Mouse (Mus musculus): Measurements from ENCODE around the gene Sidt1. TPM values are rescaled to one million over a fixed set of nuclear protein-coding genes. Genes with fewer than 3 reads are reported as not detected.

The Sidt1 gene
- polyA plus RNA-seq, 1 experiment from 2014 or later: 0.42 TPM

- Histone ChIP-seq H3K9me3 (replicated peaks; ENCODE audit: control insufficient read depth, low read length) (no peaks in the 10 kb centered on the region), H3K4me3 (ENCODE audit: low read depth, low read length) (no peak overlapping the region), H3K27ac (replicated peaks; ENCODE audit: low read depth, low read length) (no peak overlapping the region), H3K36me3 (replicated peaks; ENCODE audit: control insufficient read depth, insufficient read depth, low read depth, low read length) (no peaks in the 10 kb centered on the region), H3K27me3 (ENCODE audit: control insufficient read depth, insufficient read depth, low read length) (no peaks in the 10 kb centered on the region), H3K4me2 (ENCODE audit: low read depth, low read length) (no peak overlapping the region), H3K4me1 (ENCODE audit: control insufficient read depth, insufficient read depth, low read length) (no peaks in the 10 kb centered on the region), H3K9ac (replicated peaks; ENCODE audit: low read length) (no peak overlapping the region)
- DNase-seq (ENCODE audit: low spot score) (no peak), ATAC-seq (replicated peaks; ENCODE audit: insufficient number of reproducible peaks, low FRiP score, low TSS enrichment, low read depth) (no peak)
- WGBS: 85% methylated on average over 7 of the region's 7 CpGs
Measured at GRCm38 (mm10) chr16:44233019-44233418, 100.0 kb downstream of the Sidt1 start.

GRCm38 (mm10) chr16:44226706-44227291, 106.2 kb downstream of the Sidt1 start:
- Histone ChIP-seq H3K9ac (replicated peaks; ENCODE audit: low read length) (no peak overlapping the region), H3K27me3 (ENCODE audit: control insufficient read depth, insufficient read depth, low read length) (no peaks in the 10 kb centered on the region), H3K4me3 (ENCODE audit: low read depth, low read length) (no peak overlapping the region), H3K4me2 (ENCODE audit: low read depth, low read length) (no peak overlapping the region), H3K27ac (replicated peaks; ENCODE audit: low read depth, low read length) (no peak overlapping the region), H3K36me3 (replicated peaks; ENCODE audit: control insufficient read depth, insufficient read depth, low read depth, low read length) (no peaks in the 10 kb centered on the region), H3K4me1 (ENCODE audit: control insufficient read depth, insufficient read depth, low read length) (no peaks in the 10 kb centered on the region), H3K9me3 (replicated peaks; ENCODE audit: control insufficient read depth, low read length) (no peaks in the 10 kb centered on the region)
- ATAC-seq (replicated peaks; ENCODE audit: insufficient number of reproducible peaks, low FRiP score, low TSS enrichment, low read depth) (no peak), DNase-seq (ENCODE audit: low spot score) (no peak)
- 93% methylated on average over 13 of the region's 13 CpGs for WGBS

GRCm38 (mm10) chr16:44221463-44221862, 111.5 kb downstream of the Sidt1 start:
- Histone ChIP-seq H3K36me3 (replicated peaks; ENCODE audit: control insufficient read depth, insufficient read depth, low read depth, low read length) (peaks cover 10% of the 10 kb centered on the region), H3K27me3 (ENCODE audit: control insufficient read depth, insufficient read depth, low read length) (no peaks in the 10 kb centered on the region), H3K27ac (replicated peaks; ENCODE audit: low read depth, low read length) (no peak overlapping the region), H3K4me3 (ENCODE audit: low read depth, low read length) (no peak overlapping the region), H3K9me3 (replicated peaks; ENCODE audit: control insufficient read depth, low read length) (no peaks in the 10 kb centered on the region), H3K4me2 (ENCODE audit: low read depth, low read length) (no peak overlapping the region), H3K9ac (replicated peaks; ENCODE audit: low read length) (no peak overlapping the region), H3K4me1 (ENCODE audit: control insufficient read depth, insufficient read depth, low read length) (no peaks in the 10 kb centered on the region)
- DNase-seq (ENCODE audit: low spot score) (no peak), ATAC-seq (replicated peaks; ENCODE audit: insufficient number of reproducible peaks, low FRiP score, low TSS enrichment, low read depth) (no peak)
- WGBS: 86% methylated on average over 6 of the region's 6 CpGs

DNA sequence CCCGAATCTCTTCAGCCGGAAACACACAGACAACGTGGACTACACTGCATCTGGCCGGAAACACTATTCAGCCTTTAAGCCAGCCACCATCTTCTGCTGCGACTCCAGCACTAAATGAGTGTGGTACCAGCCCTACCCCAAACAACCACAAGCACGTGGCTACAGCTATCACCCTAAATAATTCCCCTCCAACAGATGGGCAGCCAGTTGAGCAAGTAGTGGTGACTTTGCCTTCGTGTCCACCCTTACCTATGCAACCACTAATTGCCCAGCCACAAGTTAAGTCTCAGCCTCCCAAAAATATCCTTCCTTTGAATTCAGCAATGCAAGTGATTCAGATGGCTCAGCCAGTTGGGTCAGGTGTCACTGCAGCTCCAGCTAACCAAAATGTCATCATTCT, 116.6 kb downstream of the Sidt1 start:
- DNase-seq (ENCODE audit: low spot score) (no peak), ATAC-seq (replicated peaks; ENCODE audit: insufficient number of reproducible peaks, low FRiP score, low TSS enrichment, low read depth) (no peak)
- Histone ChIP-seq H3K27me3 (ENCODE audit: control insufficient read depth, insufficient read depth, low read length) (no peaks in the 10 kb centered on the region), H3K9me3 (replicated peaks; ENCODE audit: control insufficient read depth, low read length) (no peaks in the 10 kb centered on the region), H3K4me3 (ENCODE audit: low read depth, low read length) (no peak overlapping the region), H3K27ac (replicated peaks; ENCODE audit: low read depth, low read length) (no peak overlapping the region), H3K36me3 (replicated peaks; ENCODE audit: control insufficient read depth, insufficient read depth, low read depth, low read length) (peaks cover 13% of the 10 kb centered on the region), H3K9ac (replicated peaks; ENCODE audit: low read length) (no peak overlapping the region), H3K4me2 (ENCODE audit: low read depth, low read length) (no peak overlapping the region), H3K4me1 (ENCODE audit: control insufficient read depth, insufficient read depth, low read length) (no peaks in the 10 kb centered on the region)
- WGBS: 91% methylated on average over 7 of the region's 7 CpGs

- Histone ChIP-seq H3K4me3 (ENCODE audit: low read depth, low read length) (no peak overlapping the region), H3K27me3 (ENCODE audit: control insufficient read depth, insufficient read depth, low read length) (no peaks in the 10 kb centered on the region), H3K27ac (replicated peaks; ENCODE audit: low read depth, low read length) (no peak overlapping the region), H3K36me3 (replicated peaks; ENCODE audit: control insufficient read depth, insufficient read depth, low read depth, low read length) (peaks cover 10% of the 10 kb centered on the region), H3K4me2 (ENCODE audit: low read depth, low read length) (no peak overlapping the region), H3K4me1 (ENCODE audit: control insufficient read depth, insufficient read depth, low read length) (no peaks in the 10 kb centered on the region), H3K9me3 (replicated peaks; ENCODE audit: control insufficient read depth, low read length) (no peaks in the 10 kb centered on the region), H3K9ac (replicated peaks; ENCODE audit: low read length) (no peak overlapping the region)
- ATAC-seq (replicated peaks; ENCODE audit: insufficient number of reproducible peaks, low FRiP score, low TSS enrichment, low read depth) (no peak), DNase-seq (ENCODE audit: low spot score) (no peak)
- 91% methylated on average over 9 of the region's 9 CpGs for WGBS
Measured at GRCm38 (mm10) chr16:44215513-44215912, 117.5 kb downstream of the Sidt1 start.

GRCm38 (mm10) chr16:44212703-44213102, 120.3 kb downstream of the Sidt1 start:
- Histone ChIP-seq H3K4me3 (ENCODE audit: low read depth, low read length) (no peak overlapping the region), H3K9me3 (replicated peaks; ENCODE audit: control insufficient read depth, low read length) (no peaks in the 10 kb centered on the region), H3K27me3 (ENCODE audit: control insufficient read depth, insufficient read depth, low read length) (no peaks in the 10 kb centered on the region), H3K4me1 (ENCODE audit: control insufficient read depth, insufficient read depth, low read length) (no peaks in the 10 kb centered on the region), H3K27ac (replicated peaks; ENCODE audit: low read depth, low read length) (no peak overlapping the region), H3K9ac (replicated peaks; ENCODE audit: low read length) (no peak overlapping the region), H3K4me2 (ENCODE audit: low read depth, low read length) (no peak overlapping the region), H3K36me3 (replicated peaks; ENCODE audit: control insufficient read depth, insufficient read depth, low read depth, low read length) (peaks cover 5% of the 10 kb centered on the region)
- no peak for ATAC-seq (replicated peaks; ENCODE audit: insufficient number of reproducible peaks, low FRiP score, low TSS enrichment, low read depth)
- 96% methylated on average over 7 of the region's 7 CpGs for WGBS
- no peak for DNase-seq (ENCODE audit: low spot score)

DNA sequence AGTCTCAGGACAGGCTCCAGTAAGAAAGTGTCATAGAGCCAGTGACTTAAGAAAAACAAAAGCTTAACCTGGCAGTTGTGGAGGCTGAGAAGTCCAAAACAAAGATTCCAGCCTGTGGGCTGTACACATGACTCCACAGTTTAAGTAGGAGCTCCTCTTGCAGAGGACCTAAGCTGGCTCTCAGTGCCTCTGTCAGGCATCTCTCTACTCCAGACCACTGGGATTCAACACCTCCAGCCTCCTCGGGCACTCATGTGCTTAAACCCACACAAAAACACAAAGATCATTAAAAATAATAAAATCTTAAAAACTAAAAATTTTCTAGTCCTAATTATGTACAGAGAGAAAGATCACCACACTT, 122.0 kb downstream of the Sidt1 start:
- ATAC-seq (replicated peaks; ENCODE audit: insufficient number of reproducible peaks, low FRiP score, low TSS enrichment, low read depth) (no peak), DNase-seq (ENCODE audit: low spot score) (no peak)
- no peaks in the 10 kb centered on the region for H3K27me3 ChIP-seq (ENCODE audit: control insufficient read depth, insufficient read depth, low read length)
- H3K9me3 ChIP-seq (replicated peaks; ENCODE audit: control insufficient read depth, low read length): no peaks in the 10 kb centered on the region
- no peaks in the 10 kb centered on the region for H3K4me1 ChIP-seq (ENCODE audit: control insufficient read depth, insufficient read depth, low read length)
- H3K4me3 ChIP-seq (ENCODE audit: low read depth, low read length): no peak overlapping the region
- H3K4me2 ChIP-seq (ENCODE audit: low read depth, low read length): no peak overlapping the region
- WGBS: 81% methylated on average over 1 of the region's 1 CpGs
- H3K27ac ChIP-seq (replicated peaks; ENCODE audit: low read depth, low read length): no peak overlapping the region
- H3K36me3 ChIP-seq (replicated peaks; ENCODE audit: control insufficient read depth, insufficient read depth, low read depth, low read length): peaks cover 2% of the 10 kb centered on the region
- H3K9ac ChIP-seq (replicated peaks; ENCODE audit: low read length): no peak overlapping the region

DNA sequence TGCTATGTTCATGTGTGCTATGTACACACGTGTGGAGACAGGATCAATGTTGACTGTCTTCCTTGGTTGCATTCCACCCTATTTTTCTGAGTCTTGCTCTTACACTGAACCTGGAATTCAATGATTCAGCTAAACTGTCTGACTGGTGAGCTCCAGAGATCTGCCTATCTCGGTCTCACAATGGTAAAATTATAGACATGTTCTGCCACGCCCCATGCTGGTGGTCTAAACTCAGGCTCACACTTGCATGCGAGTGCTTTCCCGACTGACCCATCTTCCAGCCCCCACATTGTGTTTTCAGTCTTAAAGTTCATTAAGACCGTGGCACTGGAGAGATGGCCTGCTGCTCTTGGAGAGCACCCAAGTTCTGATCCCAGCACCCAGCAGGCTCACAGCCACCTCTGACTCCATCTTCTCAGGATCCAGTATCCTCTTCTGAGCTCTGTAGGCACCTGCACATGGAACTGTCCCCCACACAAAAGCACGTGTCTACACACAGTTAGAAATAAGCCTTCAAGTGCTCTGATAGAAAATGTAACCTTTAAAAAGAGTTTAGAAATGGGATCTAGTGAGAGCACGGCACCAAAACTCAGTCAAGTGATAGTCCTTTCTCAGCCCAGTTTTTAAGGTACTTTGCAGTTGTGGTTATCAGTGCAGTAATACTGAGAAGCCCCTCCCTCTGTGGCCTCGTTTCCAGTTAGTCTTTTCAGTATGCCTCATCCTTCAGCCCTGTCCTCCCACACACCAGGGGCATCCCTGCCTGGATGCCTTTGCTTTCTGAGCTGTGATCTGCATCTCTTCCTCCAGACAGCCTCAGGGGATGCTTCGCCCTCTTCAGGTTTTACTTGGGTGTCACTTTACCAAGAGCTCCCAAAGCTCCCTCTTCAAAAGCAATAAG, 122.6 kb downstream of the Sidt1 start:
- DNase-seq (ENCODE audit: low spot score) (no peak), ATAC-seq (replicated peaks; ENCODE audit: insufficient number of reproducible peaks, low FRiP score, low TSS enrichment, low read depth) (no peak)
- no peak overlapping the region for H3K9ac ChIP-seq (replicated peaks; ENCODE audit: low read length)
- H3K36me3 ChIP-seq (replicated peaks; ENCODE audit: control insufficient read depth, insufficient read depth, low read depth, low read length): no peaks in the 10 kb centered on the region; the same call in none of the 2 replicates
- H3K4me2 ChIP-seq (ENCODE audit: low read depth, low read length): no peak overlapping the region
- 72% methylated on average over 10 of the region's 10 CpGs for WGBS
- no peaks in the 10 kb centered on the region for H3K27me3 ChIP-seq (ENCODE audit: control insufficient read depth, insufficient read depth, low read length)
- H3K4me3 ChIP-seq (ENCODE audit: low read depth, low read length): no peak overlapping the region
- no peaks in the 10 kb centered on the region for H3K9me3 ChIP-seq (replicated peaks; ENCODE audit: control insufficient read depth, low read length)
- H3K4me1 ChIP-seq (ENCODE audit: control insufficient read depth, insufficient read depth, low read length): no peaks in the 10 kb centered on the region
- no peak overlapping the region for H3K27ac ChIP-seq (replicated peaks; ENCODE audit: low read depth, low read length)

Measured in embryonic facial prominence, embryonic 11.5 days (tissue).